Mouse (Mus musculus) left cerebral cortex, postnatal 25 days (tissue): ENCODE results near the gene Emilin3. TPM values are rescaled to one million over a fixed set of nuclear protein-coding genes. Genes with fewer than 3 reads are reported as not detected.

Experiments used
- DNase-seq, 2 experiments: peaks; one replicate each; pipeline ENCODE4 v3.0.0; 2022; ENCODE audit warnings: low spot score in 2 of 2, mixed read lengths in 1 of 2
- intact Hi-C: fragments of 180-260 bp; cut with DNase I; formaldehyde crosslinking; loops from one replicate; pipeline ENCODE4 v1.15.1; 2025
- total RNA-seq, 2 experiments: library from RNA; stranded (reverse); gene quantifications; 2 replicates each; pipeline ENCODE4 v1.2.3; 2021

Gene Emilin3
- total RNA-seq, 2 experiments from 2014 or later, result 0.14 to 0.28 TPM

GRCm38 (mm10) chr2:160881462-160882101 is 30.5 kb downstream of the Emilin3 start:
- intact Hi-C loops, result loop anchor here (10.0 kb wide), 1 partner anchor 1827 kb away; no protein-coding TSS in a partner anchor
- no peak for DNase-seq

GRCm38 (mm10) chr2:160880453-160881195 is 31.5 kb downstream of the Emilin3 start, which contains the start of gene Lpin3:
TSS of gene Lpin3 (plus strand) at chr2:160880670.
- peak in 1 of 2 experiments; percentile 39 for DNase-seq
- intact Hi-C loops, result loop anchor here (10.0 kb wide), 1 partner anchor 1826 kb away; no protein-coding TSS in a partner anchor

- DNase-seq, result no peak
- intact Hi-C loops, result no loop called here
These were observed 36.0 kb downstream of the Emilin3 start for GRCm38 (mm10) chr2:160876115-160876514.

- intact Hi-C loops, result loop anchor here (5.0 kb wide), 1 partner anchor 67 kb away; no protein-coding TSS in a partner anchor
- no peak for DNase-seq
These were observed 37.8 kb downstream of the Emilin3 start for GRCm38 (mm10) chr2:160874231-160874877.

GRCm38 (mm10) chr2:160872890-160873382 is 39.2 kb downstream of the Emilin3 start, which contains the start of gene Zhx3:
TSS of gene Zhx3 (minus strand) at chr2:160872998.
- intact Hi-C loops, result loop anchor here (5.0 kb wide), 1 partner anchor 66 kb away; no protein-coding TSS in a partner anchor
- DNase-seq, result peak; percentile 85 to 92

GRCm38 (mm10) chr2:160872395-160872794 is 39.7 kb downstream of the Emilin3 start:
- DNase-seq, result peak; percentile 59 to 67
- intact Hi-C loops, result loop anchor here (5.0 kb wide), 1 partner anchor 65 kb away; no protein-coding TSS in a partner anchor

- no peak for DNase-seq
- intact Hi-C loops, result loop anchor here (5.0 kb wide), 1 partner anchor 64 kb away; no protein-coding TSS in a partner anchor
These were observed 40.8 kb downstream of the Emilin3 start for GRCm38 (mm10) chr2:160871310-160871709.

GRCm38 (mm10) chr2:160869446-160869845 is 42.7 kb downstream of the Emilin3 start:
- no peak for DNase-seq
- intact Hi-C loops, result no loop called here

- intact Hi-C loops, result no loop called here
- DNase-seq, result no peak
These were observed 46.9 kb downstream of the Emilin3 start for GRCm38 (mm10) chr2:160865266-160865665.

GRCm38 (mm10) chr2:160864112-160864511 is 48.0 kb downstream of the Emilin3 start:
- no peak for DNase-seq
- intact Hi-C loops, result no loop called here

GRCm38 (mm10) chr2:160860363-160860762 is 51.8 kb downstream of the Emilin3 start:
- intact Hi-C loops, result no loop called here
- no peak for DNase-seq

Other genes with a start within 250 kb of the Emilin3 start
- gene Plcg1, start 181.0 kb downstream of the Emilin3 start, total RNA-seq, result 100 to 1,000 TPM; 102 to 111 TPM
- 10 to 100 TPM; 71.0 to 78.4 TPM for gene Zhx3, start 39.3 kb downstream of the Emilin3 start, total RNA-seq
- under 1 TPM; 0.39 to 0.99 TPM for gene Lpin3, start 31.7 kb downstream of the Emilin3 start, total RNA-seq
- 10 to 100 TPM; 56.9 to 67.5 TPM for gene Chd6, start 196.7 kb upstream of the Emilin3 start, total RNA-seq